Mouse (Mus musculus) lung, postnatal 0 days (tissue): ENCODE data around the gene Sbk1. TPM values are rescaled to one million over a fixed set of nuclear protein-coding genes. Genes with fewer than 3 reads are reported as not detected.
"Not testable (repeated sequence)": the region's sequence is repeated elsewhere in the genome, so short reads cannot be mapped to it uniquely, and the experiment has no call there.

Experiments used
- ATAC-seq: fragments of 200-750 bp; cut with Nextera tagmentation; 2 replicates; pipeline ENCODE4 v1.8.0; 2017; ENCODE audit warnings: moderate library complexity
- DNase-seq: peaks from one replicate; pipeline ENCODE4 v3.0.0-alpha.2; 2016; ENCODE audit warnings: low spot score
- H3K27ac ChIP-seq: fragments of 300-500 bp; sonication (generic); 2 replicates; pipeline ENCODE4 v1.5.1; 2014; ENCODE audit warnings: antibody characterized with exemption, mild to moderate bottlenecking, low read length, mixed read lengths
- H3K27me3 ChIP-seq: fragments of 300-500 bp; sonication (generic); replicated peaks from 2 replicates; pipeline ENCODE4 v1.6.1; 2014; ENCODE audit warnings: low read length, mixed read lengths; ENCODE audit not compliant: insufficient read depth
- H3K36me3 ChIP-seq: fragments of 300-500 bp; sonication (generic); 2 replicates; pipeline ENCODE4 v1.6.1; 2014; ENCODE audit warnings: low read length, mixed read lengths; ENCODE audit not compliant: insufficient read depth
- H3K4me1 ChIP-seq: fragments of 300-500 bp; sonication (generic); 2 replicates; pipeline ENCODE4 v1.6.1; 2014; ENCODE audit warnings: antibody characterized with exemption, low read depth, low read length, mixed read lengths; ENCODE audit not compliant: insufficient read depth
- H3K4me2 ChIP-seq: fragments of 300-500 bp; sonication (generic); replicated peaks from 2 replicates; pipeline ENCODE4 v1.6.1; 2014; ENCODE audit warnings: low read depth, mild to moderate bottlenecking, low read length, moderate library complexity, mixed read lengths
- H3K4me3 ChIP-seq: fragments of 300-500 bp; sonication (generic); 2 replicates; pipeline ENCODE4 v1.5.1; 2014; ENCODE audit warnings: low read depth, low read length
- H3K9ac ChIP-seq: fragments of 300-500 bp; sonication (generic); replicated peaks from 2 replicates; pipeline ENCODE4 v1.6.1; 2014; ENCODE audit warnings: low read depth, mild to moderate bottlenecking
- H3K9me3 ChIP-seq: fragments of 300-500 bp; sonication (generic); 2 replicates; pipeline ENCODE4 v1.6.1; 2016; ENCODE audit warnings: low read length, mixed read lengths
- CTCF ChIP-seq: IDR thresholded peaks from 2 replicates; pipeline ENCODE4 v1.5.1; 2016; ENCODE audit warnings: antibody characterized with exemption, mild to moderate bottlenecking
- EP300 ChIP-seq: IDR thresholded peaks from 2 replicates; pipeline ENCODE4 v1.6.1; 2016; ENCODE audit warnings: antibody characterized with exemption, mild to moderate bottlenecking, control low read depth
- WGBS: fragments of 180-500 bp; shearing (Covaris S2); extraction: QIAGEN DNeasy Blood & Tissue Kit; methylation state at CpG from one replicate; pipeline ENCODE4 v1.1.7; 2014; 5-methylcytosine and 5-hydroxymethylcytosine counted together
- polyA plus RNA-seq: library from polyadenylated mRNA; unstranded; fragments of >200 nt; fragmentation: Nextera tagmentation; extraction: Ambion mirVana; gene quantifications from 2 replicates; pipeline ENCODE4 v1.2.1, GENCODE M21; 2015

Gene Sbk1
- polyA plus RNA-seq, 1 experiment from 2014 or later: 5.5 TPM

GRCm38 (mm10) chr7:126298856-126299255, 26.4 kb downstream of the Sbk1 start:
- no peak for TF ChIP-seq CTCF
- no peak for TF ChIP-seq EP300
- peak; percentile 68 for DNase-seq
- no peaks in the 10 kb centered on the region for H3K36me3 ChIP-seq
- H3K27ac ChIP-seq: no peak overlapping the region
- no peaks in the 10 kb centered on the region for H3K4me1 ChIP-seq
- H3K4me3 ChIP-seq: no peak overlapping the region
- no peak overlapping the region for H3K9ac ChIP-seq
- peak; percentile 40; the same call in 1 of the 2 replicates for ATAC-seq
- H3K9me3 ChIP-seq: no peaks in the 10 kb centered on the region
- WGBS: 44% methylated on average over 4 of the region's 4 CpGs
- no peaks in the 10 kb centered on the region for H3K27me3 ChIP-seq
- H3K4me2 ChIP-seq: no peak overlapping the region

GRCm38 (mm10) chr7:126301831-126302230, 29.4 kb downstream of the Sbk1 start:
- not testable (repeated sequence) for H3K4me2 ChIP-seq, H3K9ac ChIP-seq, H3K27ac ChIP-seq, H3K4me3 ChIP-seq, H3K27me3 ChIP-seq, DNase-seq, H3K4me1 ChIP-seq, H3K36me3 ChIP-seq, ATAC-seq, H3K9me3 ChIP-seq
- WGBS: 69% methylated on average over 5 of the region's 5 CpGs

DNA sequence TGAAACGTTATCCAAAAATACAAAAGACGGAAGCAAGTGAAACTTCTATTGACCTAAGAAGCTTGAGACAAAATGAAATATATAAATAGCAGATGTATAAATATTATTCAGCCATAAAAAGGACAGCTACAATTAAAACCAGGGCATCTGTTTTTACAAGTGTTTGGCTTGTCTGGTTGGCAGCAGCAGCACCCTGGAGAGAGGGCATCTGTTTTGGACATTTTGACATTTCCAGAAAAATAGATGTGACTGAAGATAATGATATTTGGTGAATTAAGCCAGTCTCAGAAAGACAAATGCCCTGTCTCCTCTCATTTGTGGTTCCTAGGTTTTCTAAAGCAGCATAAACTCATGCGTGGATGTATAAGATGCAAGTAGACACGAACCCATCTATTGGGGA, 39.4 kb downstream of the Sbk1 start:
- no peak for ATAC-seq
- DNase-seq: no peak
- no peaks in the 10 kb centered on the region for H3K27me3 ChIP-seq
- no peak for TF ChIP-seq CTCF
- no peaks in the 10 kb centered on the region for H3K9me3 ChIP-seq
- H3K9ac ChIP-seq: no peak overlapping the region
- no peak overlapping the region for H3K27ac ChIP-seq
- no peak overlapping the region for H3K4me3 ChIP-seq
- no peaks in the 10 kb centered on the region for H3K36me3 ChIP-seq
- no peak overlapping the region for H3K4me2 ChIP-seq
- H3K4me1 ChIP-seq: no peaks in the 10 kb centered on the region
- 79% methylated on average over 4 of the region's 4 CpGs for WGBS

- Histone ChIP-seq H3K27me3 (no peaks in the 10 kb centered on the region), H3K4me2 (no peak overlapping the region), H3K27ac (no peak overlapping the region), H3K4me3 (no peak overlapping the region), H3K4me1 (no peaks in the 10 kb centered on the region), H3K9ac (no peak overlapping the region), H3K9me3 (no peaks in the 10 kb centered on the region), H3K36me3 (no peaks in the 10 kb centered on the region)
- no peak for DNase-seq
- 44% methylated on average over 5 of the region's 5 CpGs for WGBS
- no peak for TF ChIP-seq CTCF
- no peak for TF ChIP-seq EP300
- no peak for ATAC-seq
Measured at GRCm38 (mm10) chr7:126313309-126313708, 40.9 kb downstream of the Sbk1 start.

- H3K9ac ChIP-seq: no peak overlapping the region
- DNase-seq (no peak), ATAC-seq (peak; percentile 32; the same call in 1 of the 2 replicates)
- H3K27ac ChIP-seq: no peak overlapping the region
- H3K9me3 ChIP-seq: no peaks in the 10 kb centered on the region
- H3K36me3 ChIP-seq: no peaks in the 10 kb centered on the region
- TF ChIP-seq CTCF (no peak), EP300 (no peak)
- no peak overlapping the region for H3K4me2 ChIP-seq
- no peaks in the 10 kb centered on the region for H3K27me3 ChIP-seq
- no peaks in the 10 kb centered on the region for H3K4me1 ChIP-seq
- WGBS: 48% methylated on average over 8 of the region's 8 CpGs
- no peak overlapping the region for H3K4me3 ChIP-seq
Measured at GRCm38 (mm10) chr7:126314273-126314672, 41.9 kb downstream of the Sbk1 start.

GRCm38 (mm10) chr7:126323729-126324128, 51.3 kb downstream of the Sbk1 start:
- peak; percentile 85 for DNase-seq
- Histone ChIP-seq H3K4me2 (no peak overlapping the region), H3K9ac (no peak overlapping the region), H3K27ac (no peak overlapping the region), H3K9me3 (no peaks in the 10 kb centered on the region), H3K36me3 (no peaks in the 10 kb centered on the region), H3K4me1 (no peaks in the 10 kb centered on the region), H3K27me3 (no peaks in the 10 kb centered on the region), H3K4me3 (no peak overlapping the region)
- ATAC-seq: no peak
- 5% methylated on average over 11 of the region's 11 CpGs for WGBS
- no peak for TF ChIP-seq EP300
- TF ChIP-seq CTCF: peak; percentile 91

- 4% methylated on average over 3 of the region's 3 CpGs for WGBS
- no peak for TF ChIP-seq EP300
- no peak for TF ChIP-seq CTCF
- Histone ChIP-seq H3K36me3 (no peaks in the 10 kb centered on the region), H3K4me3 (no peak overlapping the region), H3K27me3 (no peaks in the 10 kb centered on the region), H3K4me2 (no peak overlapping the region), H3K27ac (no peak overlapping the region), H3K9ac (no peak overlapping the region), H3K4me1 (no peaks in the 10 kb centered on the region), H3K9me3 (no peaks in the 10 kb centered on the region)
- no peak for DNase-seq
- ATAC-seq: no peak
Measured at GRCm38 (mm10) chr7:126324791-126325190, 52.4 kb downstream of the Sbk1 start.

- H3K4me2 ChIP-seq, H3K9ac ChIP-seq, H3K9me3 ChIP-seq, H3K4me3 ChIP-seq, H3K36me3 ChIP-seq, DNase-seq, ATAC-seq, H3K27ac ChIP-seq, H3K27me3 ChIP-seq, H3K4me1 ChIP-seq: not testable (repeated sequence)
- 16% methylated on average over 9 of the region's 9 CpGs for WGBS
Measured at GRCm38 (mm10) chr7:126325576-126326273, 53.3 kb downstream of the Sbk1 start.

DNA sequence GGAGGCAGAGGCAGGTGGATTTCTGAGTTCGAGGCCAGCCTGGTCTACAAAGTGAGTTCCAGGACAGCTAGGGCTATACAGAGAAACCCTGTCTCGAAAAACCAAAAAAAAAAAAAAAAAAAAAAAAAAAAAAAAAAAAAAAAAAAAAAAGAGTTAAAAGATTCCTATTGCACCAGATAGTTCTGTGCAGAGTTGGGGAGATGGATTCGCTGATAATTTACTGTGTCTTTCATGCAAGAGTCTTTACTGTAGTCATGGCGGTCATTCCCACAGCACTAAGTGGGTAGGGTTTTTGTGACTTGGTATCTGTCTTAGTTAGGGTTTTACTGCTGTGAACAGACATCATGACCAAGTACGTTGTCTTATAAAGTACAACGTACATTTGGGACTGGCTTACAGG, 56.4 kb downstream of the Sbk1 start:
- not testable (repeated sequence) for DNase-seq, ATAC-seq, H3K9me3 ChIP-seq, H3K27me3 ChIP-seq, H3K4me2 ChIP-seq, H3K9ac ChIP-seq, H3K27ac ChIP-seq, H3K36me3 ChIP-seq, H3K4me1 ChIP-seq, H3K4me3 ChIP-seq
- 92% methylated on average over 5 of the region's 6 CpGs for WGBS
